Mouse (Mus musculus) T-helper 2 cell (primary cell): ENCODE data around the gene Nrip1.

Experiments used
- in situ Hi-C: fragments of 300-600 bp; cut with MboI, MseI; formaldehyde crosslinking; loops from one replicate; pipeline ENCODE4 v1.15.1; 2025; ENCODE audit warnings: high pct_unique_total_duplicates

Gene Nrip1

DNA sequence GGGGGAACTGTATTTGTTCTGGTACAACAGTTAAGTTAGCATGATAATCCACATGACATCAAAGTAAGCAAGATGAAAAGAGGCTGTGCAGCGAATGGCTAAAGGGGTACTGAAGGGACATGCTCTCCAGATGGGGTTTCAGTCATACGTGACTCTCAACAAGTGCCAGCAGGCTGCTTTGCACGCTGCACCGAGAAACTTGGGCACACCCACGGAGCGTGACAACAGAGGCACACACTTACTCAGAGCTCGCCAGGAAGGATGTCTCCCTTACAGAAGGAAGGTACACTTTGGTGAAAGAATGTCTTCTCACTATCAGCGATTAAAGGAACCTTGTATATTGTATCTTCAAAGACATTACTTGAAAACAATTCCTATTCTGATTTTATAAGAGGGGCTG is 22.7 kb downstream of the Nrip1 start:
- in situ Hi-C loops, result loop anchor here (10.0 to 25.0 kb wide), 3 partner anchors 126 to 456 kb away; no protein-coding TSS in a partner anchor

DNA sequence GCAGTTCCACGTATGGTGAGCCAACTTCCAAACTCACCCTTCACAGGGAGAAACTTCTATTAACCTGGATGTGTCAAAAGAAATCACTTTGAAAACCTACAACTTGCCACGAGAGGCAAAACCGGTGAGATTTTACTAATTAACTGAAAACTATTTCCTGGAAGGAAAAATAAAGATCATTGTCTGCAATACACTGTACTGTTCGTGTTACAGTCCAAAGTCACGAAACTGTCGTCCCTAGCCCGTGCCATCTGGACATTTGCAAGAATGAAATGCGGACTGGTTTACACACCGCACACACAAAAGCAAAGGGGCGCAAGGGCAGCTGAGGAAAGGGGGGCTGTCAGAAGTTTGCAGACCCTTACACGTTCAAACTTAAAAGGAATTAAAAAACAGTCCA is 24.6 kb downstream of the Nrip1 start:
- in situ Hi-C loops, result loop anchor here (25.0 kb wide), 1 partner anchor 1863 kb away; no protein-coding TSS in a partner anchor

DNA sequence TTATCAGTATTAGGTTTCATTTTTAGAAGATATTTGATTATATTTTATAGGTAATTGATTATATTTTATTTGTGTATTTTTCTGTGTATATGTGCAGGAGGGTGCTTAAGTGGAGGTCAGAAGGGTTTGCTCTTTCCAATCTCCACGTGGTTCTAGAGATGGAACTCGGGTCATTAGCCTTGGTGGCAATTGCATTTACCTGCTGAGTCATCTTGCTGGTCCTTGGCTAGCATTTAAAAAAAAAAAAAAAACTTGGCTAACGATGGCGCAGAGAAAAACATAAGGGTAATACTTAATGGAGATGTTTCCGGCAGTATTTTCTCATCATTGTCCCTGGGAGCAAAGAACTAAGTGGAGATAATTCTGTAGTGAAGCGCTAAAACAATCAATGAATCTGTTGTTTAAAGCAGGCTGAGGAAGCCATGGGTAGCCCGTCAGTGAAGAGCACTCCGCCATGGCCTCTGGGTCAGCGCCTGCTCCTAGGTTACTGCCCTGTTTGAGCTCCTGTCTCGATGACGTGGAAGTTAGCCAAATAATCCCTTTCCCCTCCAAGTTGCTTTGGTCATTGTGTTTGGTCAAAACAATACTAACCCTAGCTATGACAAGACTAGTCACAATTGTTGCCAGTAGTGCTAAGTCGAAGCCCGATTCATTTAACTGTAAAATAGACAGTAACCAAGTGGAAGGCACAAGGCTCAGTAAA is 25.8 kb downstream of the Nrip1 start:
- in situ Hi-C loops, result loop anchor here (25.0 kb wide), 1 partner anchor 1864 kb away; no protein-coding TSS in a partner anchor

DNA sequence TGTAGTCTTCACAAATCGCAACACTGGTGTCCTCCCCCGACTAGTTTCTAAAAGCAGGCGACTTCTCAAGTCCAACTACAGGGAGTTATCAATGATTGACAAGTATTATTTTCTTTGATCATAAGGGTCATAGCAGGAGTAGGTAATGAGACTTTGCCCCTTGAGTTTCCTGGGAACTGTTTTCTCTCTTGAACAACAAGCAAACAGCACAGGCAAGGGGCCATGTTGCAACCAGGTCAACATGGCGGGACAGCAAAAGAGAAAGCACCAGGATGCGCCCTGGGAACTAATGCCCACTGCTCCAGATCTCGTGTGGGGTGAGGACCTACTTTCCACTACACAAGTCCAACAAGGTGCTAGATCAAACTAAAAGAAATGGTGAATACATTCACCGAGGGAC is 27.3 kb downstream of the Nrip1 start:
- in situ Hi-C loops, result loop anchor here (25.0 kb wide), 1 partner anchor 1866 kb away; no protein-coding TSS in a partner anchor

DNA sequence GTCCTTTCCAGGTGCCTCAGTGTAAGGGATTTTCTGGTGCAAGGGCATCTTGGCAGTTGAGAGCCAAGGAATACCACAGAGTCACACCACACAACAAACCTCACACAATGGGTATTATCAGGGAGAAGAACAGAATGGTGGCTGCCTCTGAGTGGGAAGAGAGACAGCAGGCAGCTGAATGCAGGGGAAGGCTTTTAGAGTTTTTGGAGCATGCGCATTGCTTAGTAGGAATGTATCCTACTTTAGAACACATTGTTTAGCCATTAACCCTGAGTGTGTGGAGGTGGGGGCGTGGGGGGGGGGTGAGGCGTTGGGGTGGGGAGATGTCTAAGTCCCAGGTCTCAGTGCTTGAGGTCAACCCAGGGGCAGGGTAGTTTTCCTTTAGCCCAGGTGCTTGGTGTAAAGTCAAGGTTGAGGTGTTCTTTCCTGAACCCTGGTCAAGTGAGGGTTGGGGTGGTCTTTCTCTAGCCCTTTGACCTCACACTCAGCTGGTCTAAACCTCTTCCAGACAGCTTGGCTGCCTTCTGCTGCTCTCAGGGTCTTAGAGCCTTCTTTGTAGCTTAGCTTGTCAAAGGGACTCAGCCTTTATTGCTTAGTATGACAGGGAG is 28.8 kb downstream of the Nrip1 start:
- in situ Hi-C loops, result loop anchor here (25.0 kb wide), 1 partner anchor 1867 kb away; no protein-coding TSS in a partner anchor

DNA sequence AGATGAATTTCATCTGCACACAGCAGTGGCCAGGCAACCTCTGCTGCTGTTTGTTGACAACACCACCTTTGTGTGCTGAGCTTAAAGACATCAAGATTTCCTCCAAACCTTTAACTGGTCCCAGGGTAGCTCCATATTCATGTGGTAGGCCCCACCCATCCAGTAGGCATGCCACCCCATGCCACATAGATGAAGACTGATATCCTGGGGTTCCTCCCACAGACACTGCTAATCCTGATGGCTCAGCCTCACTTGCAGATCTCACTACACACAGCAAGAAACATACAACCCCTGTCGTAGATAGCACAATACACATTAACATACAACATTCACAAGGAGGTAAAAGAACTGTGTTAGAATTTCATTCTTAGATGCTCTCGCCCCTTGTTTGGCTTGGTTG is 29.6 kb downstream of the Nrip1 start:
- in situ Hi-C loops, result loop anchor here (25.0 kb wide), 1 partner anchor 1868 kb away; no protein-coding TSS in a partner anchor

DNA sequence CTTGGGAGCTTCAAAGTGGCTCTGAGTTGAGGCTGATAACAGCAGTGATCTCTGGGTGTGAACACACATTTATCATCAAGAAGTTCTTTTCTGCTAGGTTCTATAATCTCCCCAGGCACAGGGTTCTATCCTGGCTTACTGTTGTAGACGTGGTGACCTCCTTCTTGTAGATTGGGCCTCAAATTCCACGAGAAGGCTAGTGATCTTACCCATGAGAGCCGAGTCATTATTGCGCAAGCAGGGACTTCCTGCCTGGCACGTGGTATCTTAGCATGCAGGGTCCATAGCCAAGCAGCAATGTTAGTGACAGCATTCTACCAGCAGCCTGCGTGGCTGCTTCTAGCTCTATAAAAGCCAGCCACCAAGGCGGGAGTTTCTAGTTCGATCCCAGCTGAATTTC is 32.0 kb downstream of the Nrip1 start:
- in situ Hi-C loops, result loop anchor here (25.0 kb wide), 1 partner anchor 1871 kb away; no protein-coding TSS in a partner anchor

DNA sequence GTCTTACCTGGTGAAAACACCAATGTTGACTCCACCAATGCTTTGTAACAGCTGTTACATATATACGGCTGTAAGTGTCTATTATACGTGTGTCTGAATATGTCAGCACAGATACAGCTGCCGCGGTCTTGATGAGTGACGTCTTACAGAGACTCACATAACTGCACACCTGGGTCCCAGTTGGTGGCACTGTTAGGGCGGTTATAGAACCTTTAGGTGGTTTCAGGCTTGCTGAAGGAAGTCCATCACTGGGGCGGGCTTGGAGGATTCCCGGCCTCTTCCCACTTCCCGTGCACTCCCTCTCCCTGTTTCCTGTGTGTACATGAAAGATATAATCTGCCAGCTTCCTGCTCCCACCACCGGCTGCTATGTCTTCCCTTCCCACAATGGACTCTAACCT is 34.4 kb downstream of the Nrip1 start:
- in situ Hi-C loops, result loop anchor here (10.0 to 25.0 kb wide), 2 partner anchors 426 to 1873 kb away; no protein-coding TSS in a partner anchor

DNA sequence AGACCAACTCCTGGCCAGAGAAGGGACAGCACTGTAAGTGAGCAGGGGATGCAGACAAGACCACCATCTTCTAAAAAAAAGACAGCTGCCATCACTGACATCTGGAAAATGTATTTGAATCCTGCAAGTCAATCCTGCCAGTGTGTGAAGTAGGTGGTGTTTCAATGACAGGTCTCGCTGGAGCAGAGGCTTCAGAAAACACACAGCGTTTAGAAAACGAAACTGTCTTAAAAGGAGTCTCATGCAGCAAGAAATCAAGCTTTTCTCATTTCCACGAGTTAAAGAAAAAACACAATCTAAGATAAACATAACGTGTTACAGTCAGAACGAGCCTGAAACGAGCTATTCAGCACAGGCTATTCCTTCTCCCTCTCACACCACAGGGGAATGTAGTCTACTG is 36.3 kb downstream of the Nrip1 start:
- in situ Hi-C loops, result loop anchor here (10.0 to 25.0 kb wide), 2 partner anchors 427 to 1875 kb away; no protein-coding TSS in a partner anchor

DNA sequence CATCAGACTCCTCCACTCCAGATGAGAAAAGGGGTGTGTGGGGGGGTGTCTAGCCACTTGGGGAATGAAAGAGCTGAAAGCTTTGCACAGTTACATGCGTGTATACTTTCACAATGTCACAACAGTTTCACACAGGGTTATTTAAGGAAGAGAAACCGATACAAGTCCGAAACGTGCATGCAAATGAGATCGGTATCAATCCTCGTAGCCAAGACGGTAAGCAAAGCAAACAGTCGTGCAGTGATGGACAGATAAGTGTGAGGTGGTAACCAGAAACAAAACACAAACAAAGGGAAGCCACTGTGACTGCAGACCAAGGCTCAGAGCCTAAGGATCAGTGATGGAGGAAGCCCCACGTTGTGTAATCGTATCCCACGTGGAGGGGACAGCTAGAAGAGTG is 36.7 kb downstream of the Nrip1 start:
- in situ Hi-C loops, result loop anchor here (10.0 to 25.0 kb wide), 2 partner anchors 428 to 1875 kb away; no protein-coding TSS in a partner anchor

DNA sequence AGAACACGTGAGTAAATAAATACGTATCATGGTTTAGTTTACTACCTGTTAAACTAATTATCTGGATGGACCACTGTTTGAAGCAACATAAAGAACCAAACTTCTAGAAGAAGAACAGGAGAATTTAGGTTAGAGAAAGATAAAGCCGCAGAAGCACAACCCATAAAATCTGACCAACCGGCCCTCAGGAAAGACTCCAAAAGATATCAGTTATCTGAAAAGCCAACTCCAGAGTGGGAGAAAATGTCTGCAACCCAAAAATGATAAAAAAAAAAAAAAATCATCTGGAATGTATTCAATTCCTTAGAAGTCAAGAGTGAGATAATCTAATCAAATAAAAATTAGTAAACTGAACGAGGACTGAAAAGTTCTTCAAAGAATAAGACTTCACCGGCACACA is 37.7 kb downstream of the Nrip1 start:
- in situ Hi-C loops, result loop anchor here (10.0 to 25.0 kb wide), 2 partner anchors 429 to 1876 kb away; no protein-coding TSS in a partner anchor

DNA sequence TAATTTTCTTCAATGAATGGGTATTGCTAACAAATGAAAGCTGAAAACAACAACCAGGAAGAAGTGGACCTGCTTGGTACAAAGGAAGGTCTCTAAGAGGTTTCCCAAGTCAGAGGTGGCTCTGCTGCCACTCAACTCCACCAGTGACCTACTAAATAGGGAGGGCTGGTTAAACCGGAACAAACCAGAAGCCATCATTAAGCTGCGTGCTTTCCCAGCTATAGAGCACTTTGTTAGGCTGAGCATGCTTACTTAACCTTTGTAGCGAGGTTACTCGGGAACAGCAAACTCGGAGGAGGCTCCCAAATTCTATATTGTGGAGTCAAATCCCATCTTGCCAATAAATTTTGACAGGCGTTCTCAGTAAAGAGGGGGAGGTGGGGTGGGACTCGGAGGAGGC is 41.5 kb downstream of the Nrip1 start:
- in situ Hi-C loops, result loop anchor here (10.0 to 25.0 kb wide), 2 partner anchors 433 to 1880 kb away; no protein-coding TSS in a partner anchor

DNA sequence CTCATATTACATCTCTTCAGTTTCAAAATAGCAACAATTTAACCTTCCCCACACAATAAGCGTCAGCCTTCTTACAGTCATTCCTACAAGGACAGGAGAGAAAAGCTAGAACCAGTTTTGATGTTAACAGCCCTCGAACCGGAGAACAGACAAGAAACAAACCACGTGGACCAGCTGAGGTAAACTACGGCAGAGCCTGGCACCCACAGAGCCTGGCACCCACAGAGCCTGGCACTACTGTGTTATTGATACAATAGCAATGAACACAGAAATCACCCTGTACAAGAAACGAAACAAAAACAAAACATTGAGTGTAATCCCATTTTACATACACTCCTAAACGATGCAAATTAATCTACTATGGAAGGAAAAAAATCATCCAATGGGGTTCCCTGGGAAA is 42.4 kb downstream of the Nrip1 start:
- in situ Hi-C loops, result loop anchor here (10.0 to 25.0 kb wide), 2 partner anchors 434 to 1881 kb away; no protein-coding TSS in a partner anchor

DNA sequence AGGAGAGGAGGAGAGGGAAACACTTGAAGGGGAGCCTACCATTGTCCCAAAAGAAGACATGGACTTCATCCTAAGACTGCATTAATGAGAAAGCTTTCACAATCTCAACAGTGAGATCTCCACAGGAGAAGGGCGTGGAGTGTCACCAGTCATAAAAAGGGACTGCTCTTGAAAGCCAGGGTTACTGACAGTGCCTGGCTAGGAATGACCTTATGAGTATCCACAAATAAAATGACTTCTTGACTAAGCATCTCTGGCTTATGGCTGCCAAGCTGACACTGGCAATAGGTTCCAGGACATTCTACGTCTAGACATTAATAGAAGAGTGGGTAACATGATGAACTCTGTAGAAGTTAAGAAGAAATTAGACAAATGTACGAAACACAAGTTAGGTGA is 48.3 kb downstream of the Nrip1 start:
- in situ Hi-C loops, result loop anchor here (25.0 kb wide), 1 partner anchor 1887 kb away; no protein-coding TSS in a partner anchor

DNA sequence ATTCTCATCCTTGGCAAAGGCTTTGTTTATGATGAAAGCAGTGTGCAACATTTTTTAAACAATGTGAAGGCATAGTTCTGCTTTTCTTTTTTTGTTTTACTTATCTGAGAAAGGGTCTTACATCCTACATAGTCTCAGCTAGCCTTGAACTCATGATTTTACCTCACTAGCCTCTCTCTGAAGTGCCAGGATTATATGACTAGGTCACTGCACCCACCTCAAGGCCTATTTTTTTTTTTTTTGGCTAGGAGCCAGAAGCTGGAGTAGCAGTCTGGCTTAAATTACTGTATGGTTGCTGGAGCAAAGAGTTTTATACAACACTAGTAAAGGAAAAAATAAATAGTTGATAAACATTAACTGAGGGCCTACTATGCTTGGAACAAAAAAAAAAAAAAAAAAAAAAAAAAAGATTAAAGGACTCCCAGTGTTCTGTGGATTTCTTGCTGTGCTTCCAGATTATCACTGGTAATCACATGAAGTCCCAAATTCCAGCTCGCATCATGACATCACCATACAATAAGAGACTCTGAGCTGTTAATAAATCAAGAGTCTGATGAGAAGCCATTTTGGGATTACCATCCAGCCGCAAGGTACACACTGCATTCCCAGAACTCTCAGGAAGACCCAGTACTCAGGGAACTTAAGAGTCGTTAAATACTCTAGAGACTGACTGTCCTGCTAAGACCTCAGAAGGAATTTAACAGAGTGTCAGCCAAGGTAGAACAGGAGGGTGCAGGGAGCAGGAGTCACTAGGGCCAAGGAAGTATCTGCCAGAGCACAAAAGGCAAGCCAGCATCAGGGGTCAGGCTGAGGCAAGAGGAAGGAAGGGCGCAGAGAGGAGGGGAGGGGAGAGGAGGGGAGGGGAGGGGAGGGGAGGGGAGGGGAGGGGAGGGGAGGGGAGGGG is 49.0 kb downstream of the Nrip1 start:
- in situ Hi-C loops, result loop anchor here (25.0 kb wide), 1 partner anchor 1888 kb away; no protein-coding TSS in a partner anchor

DNA sequence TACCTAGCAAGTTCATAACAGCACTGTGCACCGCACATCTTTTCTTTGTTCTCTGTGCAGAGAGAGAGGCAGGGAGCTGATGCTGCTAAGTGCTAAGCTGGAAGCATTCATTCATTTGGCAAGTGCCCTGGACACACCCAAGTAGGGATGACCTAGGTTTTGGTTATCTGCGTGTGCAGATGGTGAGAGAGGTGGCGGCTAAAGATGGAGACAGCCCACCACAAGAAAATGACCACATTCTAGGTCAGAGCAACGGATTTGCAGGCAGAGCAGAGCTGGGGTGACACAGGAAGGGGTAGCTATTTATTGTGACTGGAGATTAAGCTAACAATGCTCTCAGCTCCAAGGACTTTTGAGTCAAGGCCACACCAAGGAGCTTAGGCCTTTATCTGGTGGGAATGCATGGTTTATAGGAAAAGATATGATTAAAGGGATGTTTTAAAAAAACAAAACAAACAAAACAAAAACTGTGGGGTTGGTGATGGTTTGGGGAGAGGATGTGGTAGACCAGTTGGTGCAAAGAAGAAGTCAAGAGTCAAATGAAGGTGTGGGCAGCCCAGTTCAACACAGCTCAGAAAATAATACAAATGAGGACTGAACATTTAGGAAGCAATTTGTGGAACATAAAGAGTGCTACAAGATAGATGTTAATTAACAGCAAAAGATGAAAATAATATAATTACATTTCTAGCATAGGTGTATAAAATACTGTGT is 49.9 kb downstream of the Nrip1 start:
- in situ Hi-C loops, result no loop called here

DNA sequence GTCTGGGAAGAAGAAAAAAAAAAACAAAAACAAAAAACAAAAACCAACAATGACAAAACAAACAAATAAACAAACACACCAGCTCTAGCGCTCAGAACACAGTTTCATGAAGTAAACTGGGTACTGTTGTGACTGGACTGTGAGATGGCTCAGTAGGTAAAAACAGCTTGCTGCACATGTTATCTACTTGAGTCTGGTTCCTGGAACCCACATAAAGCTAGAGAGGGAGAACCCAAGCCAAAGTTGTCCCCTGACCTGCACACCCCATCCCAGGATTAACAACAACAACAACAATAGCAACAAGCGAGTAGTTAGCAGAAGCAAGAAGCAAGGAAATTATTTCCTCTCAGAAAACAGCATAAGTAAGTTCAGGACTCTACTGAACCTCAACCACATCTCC is 50.5 kb downstream of the Nrip1 start:
- in situ Hi-C loops, result no loop called here

DNA sequence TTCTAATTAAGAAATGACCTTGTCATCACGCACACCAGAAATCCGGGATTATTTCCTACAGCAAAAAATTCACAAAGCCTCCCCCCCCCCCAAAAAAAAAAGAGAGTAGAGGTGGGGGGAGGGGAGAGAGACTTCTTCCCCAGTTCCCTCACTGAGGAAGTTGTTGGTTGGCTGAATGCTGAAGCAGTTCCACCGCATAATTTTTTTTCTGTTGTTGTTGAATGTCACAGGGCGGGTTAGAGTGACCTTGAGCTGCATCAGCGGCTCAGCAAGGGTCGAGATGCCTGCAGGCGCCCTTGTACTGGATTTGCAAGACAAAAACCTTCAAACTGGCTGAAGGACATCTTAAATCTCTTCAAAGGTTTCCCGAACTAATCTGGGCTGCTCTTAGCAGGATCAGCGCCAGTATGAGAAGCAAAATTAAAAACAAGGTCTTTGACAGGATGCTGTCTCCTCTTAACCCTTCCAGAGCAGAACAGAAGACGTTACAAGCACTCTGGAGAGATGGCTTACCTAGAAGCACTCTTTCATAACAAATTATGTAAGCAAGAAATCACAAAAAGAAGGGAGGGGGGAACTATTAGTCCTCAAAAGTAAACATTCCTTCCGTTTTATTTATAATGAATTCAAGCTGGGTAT is 52.0 kb downstream of the Nrip1 start:
- in situ Hi-C loops, result no loop called here

DNA sequence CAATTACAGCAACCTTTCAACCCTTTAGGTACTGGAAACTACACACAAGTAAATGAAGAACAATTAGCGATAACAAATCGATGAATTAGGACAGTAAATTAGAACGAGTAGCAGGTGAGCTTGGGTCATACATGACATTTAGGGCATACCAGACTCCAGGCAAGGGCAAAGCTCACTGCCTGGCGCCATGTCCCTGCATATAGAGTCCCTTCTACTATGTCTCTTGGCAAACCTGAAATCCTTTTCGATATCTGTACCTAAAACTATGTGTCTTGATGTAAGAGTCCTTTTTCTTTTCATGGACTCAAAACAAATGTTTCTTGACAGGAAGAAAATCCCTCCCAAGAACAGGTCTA is 53.5 kb downstream of the Nrip1 start:
- in situ Hi-C loops, result no loop called here
